Mouse (Mus musculus): ENCODE measurements around the gene Rps27rt.
"Not testable (repeated sequence)": the region's sequence is repeated elsewhere in the genome, so short reads cannot be mapped to it uniquely, and the experiment has no call there.

Rps27rt gene

DNA sequence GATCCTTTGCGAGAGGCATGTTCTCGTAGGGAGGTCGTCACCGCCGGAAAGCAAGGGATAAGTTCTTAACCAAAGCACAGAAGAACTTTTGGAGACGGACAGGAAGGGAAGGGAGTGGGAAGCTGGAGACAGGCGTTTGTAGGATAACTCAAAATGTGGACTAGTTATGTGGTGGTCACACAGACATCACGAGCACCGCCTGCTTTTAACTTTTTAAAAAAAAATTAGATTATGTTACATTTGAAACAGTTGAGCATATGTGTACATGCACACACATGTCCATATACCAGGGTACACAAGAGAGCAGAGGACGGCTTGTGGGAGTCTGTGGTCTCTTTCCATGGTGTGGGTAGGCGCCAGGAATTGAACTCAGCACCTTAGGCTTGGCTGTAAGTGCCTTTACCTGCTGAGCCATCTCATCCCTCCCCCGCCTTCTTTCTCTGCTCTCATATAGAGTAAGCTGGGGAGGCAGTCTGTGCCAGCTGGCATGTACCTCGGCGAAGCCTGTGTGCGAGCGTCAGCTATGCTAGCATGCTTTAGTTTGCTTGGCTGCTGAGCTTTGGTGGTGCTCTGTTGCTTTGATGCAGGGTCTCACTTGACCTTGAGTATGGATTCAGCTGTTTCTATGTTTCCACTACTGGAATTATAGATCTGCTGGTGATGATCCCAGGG lies at the start of gene Rps27rt:
Rps27rt (minus strand) TSS at position 51 of the 672 bp plus-strand sequence.
- no peak for DNase-seq

- DNase-seq, result not testable (repeated sequence)
Measured at GRCm38 (mm10) chr9:115031046-115031445, 48.5 kb upstream of the Rps27rt start.

- no peak for DNase-seq
Measured at GRCm38 (mm10) chr9:115030581-115030980, 48.0 kb upstream of the Rps27rt start.

DNA sequence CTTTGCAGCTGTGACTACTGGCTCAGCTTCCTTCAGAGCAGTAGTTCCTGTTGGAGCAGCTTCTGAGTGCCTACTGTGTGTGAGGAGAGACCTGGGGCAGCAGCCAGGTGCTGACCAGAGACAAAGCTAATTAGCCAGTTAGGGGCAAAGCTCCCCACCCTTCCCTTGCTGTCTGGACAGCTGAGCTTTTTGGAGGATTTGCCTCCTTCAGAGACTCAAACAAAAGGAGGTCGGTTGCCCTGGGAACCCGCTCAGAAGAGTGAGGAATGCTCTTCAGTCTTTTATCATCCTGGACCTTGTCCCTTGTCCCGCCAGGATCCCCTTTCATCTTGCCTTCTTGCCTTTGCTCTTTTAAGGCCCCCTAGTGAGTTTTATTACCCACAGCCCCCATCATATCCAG lies 46.8 kb upstream of the Rps27rt start:
- DNase-seq, result no peak

- no peak for DNase-seq
Measured at GRCm38 (mm10) chr9:115023708-115024383, 41.3 kb upstream of the Rps27rt start.

DNA sequence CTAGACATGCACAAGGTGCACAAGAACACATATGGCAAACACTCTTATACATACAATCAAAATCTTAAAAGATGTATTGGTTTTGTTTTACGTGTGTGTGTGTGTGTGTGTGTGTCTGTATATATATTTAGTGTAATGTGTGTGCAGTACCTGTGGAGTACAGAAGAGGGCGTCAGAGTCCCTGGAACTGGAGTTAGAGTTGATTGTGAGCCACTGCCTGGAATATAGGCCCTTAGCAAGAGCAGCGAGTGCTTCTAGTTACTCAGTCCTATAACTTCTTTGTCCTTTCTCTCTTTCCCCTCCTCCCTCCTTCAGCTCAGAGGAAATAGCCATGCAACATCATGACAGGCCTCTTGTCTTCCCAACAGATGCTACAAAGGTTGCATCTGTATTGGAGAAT lies 40.6 kb upstream of the Rps27rt start:
- no peak for DNase-seq

- no peak for DNase-seq
Measured at GRCm38 (mm10) chr9:115021419-115021818, 38.9 kb upstream of the Rps27rt start.

- DNase-seq, result no peak
Measured at GRCm38 (mm10) chr9:115020141-115020540, 37.6 kb upstream of the Rps27rt start.

DNA sequence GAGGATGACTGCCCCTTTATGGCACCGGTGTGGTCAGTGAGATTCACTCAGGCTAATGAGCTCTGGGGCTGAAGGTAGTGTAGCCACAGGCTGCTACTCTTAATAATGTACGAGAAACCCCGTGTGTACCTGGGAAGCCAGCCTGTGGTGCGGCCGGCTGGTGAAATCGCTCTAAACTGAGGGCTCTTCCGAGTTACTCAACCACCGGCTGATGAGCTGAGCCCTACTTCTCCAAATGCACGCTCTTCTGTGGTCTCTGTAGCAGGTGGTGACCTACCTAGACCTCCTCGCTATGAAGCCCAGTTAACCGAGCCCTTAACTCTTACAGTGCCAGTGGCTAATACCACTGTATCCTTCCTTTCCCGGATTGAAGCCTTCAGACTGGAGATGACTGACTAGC lies 29.8 kb upstream of the Rps27rt start:
- DNase-seq, result no peak

DNA sequence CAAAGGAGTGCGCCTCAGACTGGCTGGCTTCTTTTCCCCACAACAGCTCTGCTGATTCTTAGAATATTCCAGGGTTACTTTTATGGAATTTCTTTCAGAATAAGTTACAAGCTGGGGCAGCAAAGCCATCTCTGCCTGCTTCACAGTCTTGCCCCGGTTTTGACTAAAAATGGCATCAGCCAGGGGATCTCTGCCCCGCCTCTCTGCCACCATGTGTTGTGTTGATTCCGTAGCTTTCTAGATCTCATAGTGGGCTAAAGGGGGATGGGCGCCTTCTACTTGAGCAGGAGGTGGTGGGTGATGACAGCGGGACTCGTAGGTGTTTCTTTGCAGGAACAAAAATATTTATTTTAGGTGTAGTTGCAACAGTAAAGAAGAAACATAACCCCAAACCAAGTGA lies 25.7 kb upstream of the Rps27rt start:
- no peak for DNase-seq

DNA sequence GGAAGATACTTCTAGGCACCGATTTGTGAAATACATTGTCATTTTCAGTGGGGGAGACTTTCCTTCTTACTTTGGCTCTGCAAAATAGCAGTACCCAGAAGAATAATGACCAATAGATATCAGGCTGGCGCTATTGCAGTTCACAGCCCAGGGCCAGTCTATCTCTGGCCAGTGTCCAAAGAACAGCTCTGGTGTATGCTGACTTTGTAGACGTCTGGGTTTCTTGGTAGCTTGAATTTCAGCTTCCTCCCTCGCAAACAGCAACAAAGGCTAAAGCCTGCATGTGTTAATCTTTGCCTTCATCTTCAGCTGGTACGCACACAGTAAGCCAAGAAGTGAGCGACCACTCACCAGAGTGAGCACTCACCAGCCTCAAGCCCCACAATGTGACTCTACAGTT lies 25.2 kb upstream of the Rps27rt start:
- DNase-seq, result no peak

DNA sequence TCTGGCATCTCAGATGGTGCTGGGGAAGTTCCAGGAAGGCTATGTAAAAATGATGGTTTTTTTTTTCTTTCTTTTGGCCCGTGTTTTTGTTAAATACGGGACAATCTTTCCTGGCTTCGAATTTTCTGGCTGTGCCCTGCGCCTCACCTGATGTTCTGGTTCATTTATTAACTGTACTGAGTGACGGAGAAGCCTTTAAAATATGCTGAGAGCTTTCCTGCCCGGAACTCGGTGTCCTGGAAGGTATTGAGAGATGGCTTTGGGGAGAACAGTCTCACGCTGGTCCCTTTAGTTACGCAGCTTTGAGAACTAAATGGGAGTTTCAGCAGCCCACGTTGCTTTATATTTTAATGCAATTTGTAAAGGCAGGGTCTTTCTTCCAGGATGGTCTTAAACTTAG lies 22.9 kb upstream of the Rps27rt start:
- DNase-seq, result no peak

DNA sequence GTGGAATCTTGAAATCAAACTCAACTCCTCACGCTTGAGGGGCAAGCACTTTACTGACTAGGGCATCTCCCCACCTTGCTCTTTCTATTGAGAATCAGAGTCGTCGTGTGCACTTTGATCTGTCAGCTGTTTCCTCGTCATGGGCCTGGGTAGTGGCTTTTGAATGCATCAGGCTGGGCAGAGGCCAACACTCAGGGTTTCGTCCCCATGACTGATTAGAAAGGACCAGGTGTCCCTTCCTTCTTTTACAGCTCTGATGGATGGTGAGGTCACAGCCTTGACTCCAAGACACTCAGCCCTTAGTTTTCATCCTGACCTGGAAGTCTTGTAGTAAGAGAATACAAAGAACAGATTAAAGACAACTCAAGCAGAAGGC lies 17.2 kb upstream of the Rps27rt start:
- no peak for DNase-seq

DNA sequence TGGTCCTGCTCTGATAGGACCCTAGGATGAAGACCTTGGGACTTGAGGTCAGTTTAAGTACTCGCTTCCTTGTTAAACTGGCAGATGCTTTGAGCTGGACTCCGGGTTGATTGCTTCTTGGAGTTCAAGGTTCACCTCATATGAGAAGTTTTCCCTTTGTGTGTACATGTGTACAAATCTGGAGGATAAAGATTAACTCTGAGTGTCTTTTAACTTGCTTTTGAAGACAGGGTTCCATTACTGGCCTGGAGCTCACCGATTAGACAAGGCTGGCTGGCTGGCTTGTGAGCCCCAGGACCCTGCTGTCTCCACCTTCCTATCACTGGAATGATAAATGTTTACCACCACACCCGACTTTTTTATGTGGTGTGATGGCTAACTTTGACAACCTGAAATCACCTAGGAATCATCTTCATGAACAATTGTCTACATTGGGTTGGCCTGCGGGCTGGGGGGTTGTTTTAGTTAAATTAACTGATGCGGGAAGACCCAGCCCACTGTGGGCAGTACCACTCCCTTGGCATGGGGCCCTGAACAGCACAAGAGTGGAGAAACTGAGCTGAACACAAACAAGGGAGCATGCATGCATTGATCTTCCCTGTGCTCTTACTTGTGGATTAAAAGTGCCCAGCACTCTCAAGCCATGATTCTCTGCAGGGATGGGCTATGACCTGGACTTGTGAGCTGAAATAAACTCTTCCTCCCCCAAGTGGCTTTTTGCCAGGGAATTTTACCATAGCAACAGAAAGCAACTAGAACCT lies 16.7 kb upstream of the Rps27rt start:
- DNase-seq, result no peak

- no peak for DNase-seq
Measured at GRCm38 (mm10) chr9:114996489-114996888, 13.9 kb upstream of the Rps27rt start.

GRCm38 (mm10) chr9:114995716-114996115 lies 13.2 kb upstream of the Rps27rt start:
- DNase-seq, result no peak

- no peak for DNase-seq
Measured at GRCm38 (mm10) chr9:114995250-114995649, 12.7 kb upstream of the Rps27rt start.

GRCm38 (mm10) chr9:114992528-114992927 lies 10.0 kb upstream of the Rps27rt start:
- DNase-seq, result no peak

GRCm38 (mm10) chr9:114990421-114990820 lies 7.9 kb upstream of the Rps27rt start:
- DNase-seq, result no peak

- DNase-seq, result no peak
Measured at GRCm38 (mm10) chr9:114988610-114989327, 6.2 kb upstream of the Rps27rt start.

GRCm38 (mm10) chr9:114988029-114988428 lies 5.5 kb upstream of the Rps27rt start:
- no peak for DNase-seq

- DNase-seq, result no peak
Measured at GRCm38 (mm10) chr9:114986361-114986760, 3.8 kb upstream of the Rps27rt start.

GRCm38 (mm10) chr9:114985741-114986140 lies 3.2 kb upstream of the Rps27rt start:
- no peak for DNase-seq

Data from thymus, postnatal 25 days (tissue).